Mouse (Mus musculus) heart, embryonic 11.5 days (tissue): ENCODE measurements around the gene Sun1. TPM values are rescaled to one million over a fixed set of nuclear protein-coding genes. Genes with fewer than 3 reads are reported as not detected.

ENCODE experiments used
- ATAC-seq: fragments of 200-750 bp; cut with Nextera tagmentation; replicated peaks from 2 replicates; pipeline ENCODE4 v1.8.0; 2017; ENCODE audit warnings: moderate library complexity; ENCODE audit not compliant: insufficient number of reproducible peaks, low FRiP score, low TSS enrichment
- H3K27ac ChIP-seq: fragments of 300-500 bp; sonication (generic); 2 replicates; pipeline ENCODE4 v1.5.1; 2014; ENCODE audit warnings: mild to moderate bottlenecking, low read depth, low read length
- H3K27me3 ChIP-seq: fragments of 300-500 bp; sonication (generic); 2 replicates; pipeline ENCODE4 v1.6.1; 2014; ENCODE audit warnings: mild to moderate bottlenecking, low read length, mixed read lengths; ENCODE audit not compliant: control insufficient read depth, insufficient read depth
- H3K36me3 ChIP-seq: fragments of 300-500 bp; sonication (generic); 2 replicates; pipeline ENCODE4 v1.6.1; 2014; ENCODE audit warnings: mild to moderate bottlenecking, low read length, moderate library complexity, mixed read lengths; ENCODE audit not compliant: control insufficient read depth, insufficient read depth
- H3K4me1 ChIP-seq: fragments of 300-500 bp; sonication (generic); 2 replicates; pipeline ENCODE4 v1.6.1; 2014; ENCODE audit warnings: low read length; ENCODE audit not compliant: control insufficient read depth, insufficient read depth
- H3K4me2 ChIP-seq: fragments of 300-500 bp; sonication (generic); 2 replicates; pipeline ENCODE4 v1.6.1; 2014; ENCODE audit warnings: mild to moderate bottlenecking, moderate library complexity
- H3K4me3 ChIP-seq: fragments of 300-500 bp; sonication (generic); 2 replicates; pipeline ENCODE4 v1.5.1; 2014; ENCODE audit warnings: low read depth, low read length
- H3K9ac ChIP-seq: fragments of 300-500 bp; sonication (generic); 2 replicates; pipeline ENCODE4 v1.6.1; 2014; ENCODE audit warnings: mild to moderate bottlenecking, low read depth, low read length, moderate library complexity
- H3K9me3 ChIP-seq: fragments of 300-500 bp; sonication (generic); replicated peaks from 2 replicates; pipeline ENCODE4 v1.6.1; 2016; ENCODE audit warnings: low read length; ENCODE audit not compliant: control insufficient read depth
- WGBS: fragments of 180-500 bp; shearing (Covaris S2); extraction: QIAGEN DNeasy Blood & Tissue Kit; methylation state at CpG from one replicate; pipeline ENCODE4 v1.1.7; 2014; ENCODE audit not compliant: insufficient replicate concordance; 5-methylcytosine and 5-hydroxymethylcytosine counted together
- polyA plus RNA-seq: library from polyadenylated mRNA; unstranded; fragments of >200 nt; fragmentation: Nextera tagmentation; extraction: Ambion mirVana; gene quantifications from 2 replicates; pipeline ENCODE4 v1.2.1, GENCODE M21; 2014

Sun1 gene
- polyA plus RNA-seq, 1 experiment from 2014 or later, result 33.4 TPM

- H3K36me3 ChIP-seq, result no peaks in the 10 kb centered on the region
- no peak overlapping the region for H3K9ac ChIP-seq
- H3K9me3 ChIP-seq, result no peaks in the 10 kb centered on the region
- no peak overlapping the region for H3K27ac ChIP-seq
- H3K4me1 ChIP-seq, result peaks cover 10% of the 10 kb centered on the region
- H3K4me3 ChIP-seq, result no peak overlapping the region
- H3K27me3 ChIP-seq, result no peaks in the 10 kb centered on the region
- no peak for ATAC-seq
- WGBS, result 86% methylated on average over 5 of the region's 5 CpGs
- H3K4me2 ChIP-seq, result no peak overlapping the region
These were observed 86.7 kb downstream of the Sun1 start for GRCm38 (mm10) chr5:139287099-139287498.

GRCm38 (mm10) chr5:139287787-139288186, 87.3 kb downstream of the Sun1 start:
- ATAC-seq, result no peak
- 84% methylated on average over 4 of the region's 4 CpGs for WGBS
- Histone ChIP-seq H3K4me3 (no peak overlapping the region), H3K27ac (no peak overlapping the region), H3K4me1 (peaks cover 10% of the 10 kb centered on the region), H3K9ac (no peak overlapping the region), H3K9me3 (no peaks in the 10 kb centered on the region), H3K4me2 (no peak overlapping the region), H3K36me3 (no peaks in the 10 kb centered on the region), H3K27me3 (no peaks in the 10 kb centered on the region)

GRCm38 (mm10) chr5:139288591-139288990, 88.2 kb downstream of the Sun1 start:
- H3K27ac ChIP-seq, result no peak overlapping the region
- 70% methylated on average over 4 of the region's 4 CpGs for WGBS
- no peak for ATAC-seq

GRCm38 (mm10) chr5:139290467-139291259, 90.2 kb downstream of the Sun1 start:
- H3K9ac ChIP-seq, result no peak overlapping the region
- H3K4me1 ChIP-seq, result peaks cover 5% of the 10 kb centered on the region
- no peaks in the 10 kb centered on the region for H3K9me3 ChIP-seq
- H3K27me3 ChIP-seq, result no peaks in the 10 kb centered on the region
- no peak overlapping the region for H3K4me2 ChIP-seq
- no peak overlapping the region for H3K27ac ChIP-seq
- 76% methylated on average over 12 of the region's 12 CpGs for WGBS
- no peak overlapping the region for H3K4me3 ChIP-seq
- no peaks in the 10 kb centered on the region for H3K36me3 ChIP-seq
- ATAC-seq, result no peak

More at GRCm38 (mm10) chr5:139288591-139288990, 88.2 kb downstream of the Sun1 start:
- Histone ChIP-seq H3K4me2 (no peak overlapping the region), H3K9ac (no peak overlapping the region), H3K36me3 (no peaks in the 10 kb centered on the region), H3K4me1 (peaks cover 10% of the 10 kb centered on the region), H3K9me3 (no peaks in the 10 kb centered on the region), H3K4me3 (no peak overlapping the region), H3K27me3 (no peaks in the 10 kb centered on the region)

GRCm38 (mm10) chr5:139291811-139292560, 91.5 kb downstream of the Sun1 start:
- Histone ChIP-seq H3K9ac (no peak overlapping the region), H3K36me3 (no peaks in the 10 kb centered on the region), H3K4me2 (no peak overlapping the region), H3K27ac (no peak overlapping the region), H3K9me3 (no peaks in the 10 kb centered on the region), H3K4me1 (no peaks in the 10 kb centered on the region), H3K27me3 (no peaks in the 10 kb centered on the region), H3K4me3 (no peak overlapping the region)
- ATAC-seq, result no peak
- WGBS, result 64% methylated on average over 6 of the region's 6 CpGs

GRCm38 (mm10) chr5:139294089-139294488, 93.7 kb downstream of the Sun1 start:
- H3K27me3 ChIP-seq, result no peaks in the 10 kb centered on the region
- no peak for ATAC-seq
- H3K9me3 ChIP-seq, result no peaks in the 10 kb centered on the region
- H3K27ac ChIP-seq, result no peak overlapping the region
- H3K4me3 ChIP-seq, result no peak overlapping the region
- no peaks in the 10 kb centered on the region for H3K4me1 ChIP-seq
- no peak overlapping the region for H3K4me2 ChIP-seq
- H3K36me3 ChIP-seq, result no peaks in the 10 kb centered on the region
- 61% methylated on average over 2 of the region's 2 CpGs for WGBS
- H3K9ac ChIP-seq, result no peak overlapping the region

GRCm38 (mm10) chr5:139297092-139297491, 96.7 kb downstream of the Sun1 start:
- Histone ChIP-seq H3K9me3 (no peaks in the 10 kb centered on the region), H3K4me2 (no peak overlapping the region), H3K4me3 (no peak overlapping the region), H3K27ac (no peak overlapping the region), H3K9ac (no peak overlapping the region), H3K27me3 (no peaks in the 10 kb centered on the region), H3K36me3 (no peaks in the 10 kb centered on the region), H3K4me1 (no peaks in the 10 kb centered on the region)
- WGBS, result 85% methylated on average over 10 of the region's 10 CpGs
- ATAC-seq, result no peak

- WGBS, result 71% methylated on average over 5 of the region's 5 CpGs
- no peaks in the 10 kb centered on the region for H3K4me1 ChIP-seq
- no peak overlapping the region for H3K9ac ChIP-seq
- no peak overlapping the region for H3K4me2 ChIP-seq
- no peak overlapping the region for H3K27ac ChIP-seq
- no peaks in the 10 kb centered on the region for H3K9me3 ChIP-seq
- no peaks in the 10 kb centered on the region for H3K27me3 ChIP-seq
- ATAC-seq, result no peak
- no peaks in the 10 kb centered on the region for H3K36me3 ChIP-seq
- no peak overlapping the region for H3K4me3 ChIP-seq
These were observed 97.3 kb downstream of the Sun1 start for GRCm38 (mm10) chr5:139297745-139298144.
